Mouse (Mus musculus) kidney, adult 2 months (tissue): Measurements from ENCODE around the gene Wwox.

ENCODE experiments used
- CTCF ChIP-seq: fragments of 200-500 bp; conservative IDR thresholded peaks from 2 replicates; pipeline ENCODE4 v1.5.1; 2011; ENCODE audit warnings: low read depth, mild to moderate bottlenecking, control low read depth, low read length, moderate library complexity, mixed read lengths; ENCODE audit not compliant: insufficient read depth, insufficient read length
- POLR2A ChIP-seq: fragments of 200-500 bp; IDR thresholded peaks from one replicate; pipeline ENCODE4 v1.6.1; 2011; ENCODE audit warnings: low read depth, low read length, control low read depth

DNA sequence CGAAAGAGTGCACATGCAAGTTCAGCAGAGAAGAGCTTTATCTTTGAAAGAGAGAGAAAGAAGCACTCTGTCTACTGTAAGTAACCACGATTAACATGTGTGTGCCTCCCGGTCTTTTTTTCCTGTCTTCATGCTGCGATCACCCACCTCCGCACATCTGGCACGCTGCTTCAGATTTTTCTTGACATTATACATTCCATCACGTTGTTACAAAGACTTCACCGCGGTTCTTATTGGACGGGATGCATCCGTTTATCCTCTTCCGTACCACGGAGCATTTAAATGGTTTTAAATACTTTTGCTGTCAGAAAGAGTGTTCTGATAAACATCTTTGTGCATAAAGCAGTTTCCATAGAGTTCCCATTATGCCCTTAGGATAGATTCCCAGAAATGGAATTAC, 816.1 kb downstream of the Wwox start:
- TF ChIP-seq POLR2A (no peak), CTCF (no peak)
